Comparison of ENCODE assay signal across 7 mouse cellular contexts in genomic region chr14:45553854-45554253, GRCm38 (mm10). TPM values are rescaled to one million over a fixed set of nuclear protein-coding genes. Genes with fewer than 3 reads are reported as not detected.
DNase-seq lines count a peak whose midpoint lies in the region; ATAC-seq lines count a peak whose summit lies in the region.

No protein-coding gene starts in this region.

- H3K27ac ChIP-seq in forebrain, embryonic 11.5 days (ENCODE audit: low read depth, low read length) = no peak overlapping the region

- H3K4me2 ChIP-seq in forebrain, embryonic 11.5 days (ENCODE audit: low read depth, low read length, severe bottlenecking) = no peak overlapping the region

- no peaks in the 10 kb centered on the region for H3K4me1 ChIP-seq in forebrain, embryonic 11.5 days (replicated peaks; ENCODE audit: control insufficient read depth, insufficient read depth, low read length)

- DNase-seq in left cerebral cortex, postnatal 10 days (ENCODE audit: extremely low spot score in 1 of 2, low spot score in 2 of 2) = peak; percentile 33 to 68
- no peak for DNase-seq in left cerebral cortex, adult 11 months (ENCODE audit: low spot score)
- DNase-seq in gastrocnemius, postnatal 10 days = peak; percentile 71
- DNase-seq in heart, postnatal 25 days (ENCODE audit: low spot score) = peak; percentile 57
- DNase-seq in lung, postnatal 4 days = peak; percentile 47 to 67
- DNase-seq in forebrain, embryonic 11.5 days (ENCODE audit: low spot score) = no peak
- no peak for DNase-seq in spleen, postnatal 10 days (ENCODE audit: low spot score in 2 of 2)

- WGBS in forebrain, embryonic 11.5 days = 88% methylated on average over 2 of the region's 2 CpGs

- H3K36me3 ChIP-seq in forebrain, embryonic 11.5 days (ENCODE audit: control insufficient read depth, insufficient read depth, low read length) = no peaks in the 10 kb centered on the region

- no peak overlapping the region for H3K4me3 ChIP-seq in forebrain, embryonic 11.5 days (ENCODE audit: low read depth, low read length)

- H3K9ac ChIP-seq in forebrain, embryonic 11.5 days (ENCODE audit: low read length) = no peak overlapping the region

- intact Hi-C loops in left cerebral cortex, postnatal 10 days (cut with DNase I) = no loop called here
- intact Hi-C loops in heart, postnatal 25 days (cut with DNase I) = no loop called here

- H3K9me3 ChIP-seq in forebrain, embryonic 11.5 days (ENCODE audit: control insufficient read depth, low read length) = no peaks in the 10 kb centered on the region; the same call in 1 of the 2 replicates

- H3K27me3 ChIP-seq in forebrain, embryonic 11.5 days (ENCODE audit: control insufficient read depth, insufficient read depth, low read length) = no peaks in the 10 kb centered on the region

- ATAC-seq in forebrain, embryonic 11.5 days (replicated peaks; ENCODE audit: low FRiP score) = no peak

RNA-seq across cellular contexts. Expression of gene Fermt2, which starts 23.9 kb away (rescaled TPM):
- 10 to 100 TPM; 78.6 to 81.1 TPM for total RNA-seq in left cerebral cortex, postnatal 10 days (2021)
- 100 to 1,000 TPM; 207 to 241 TPM for total RNA-seq in gastrocnemius, postnatal 10 days (2021)
- total RNA-seq in heart, postnatal 25 days (2021) = 100 to 1,000 TPM; 253 to 256 TPM
- 61.9 and 68.5 TPM in 2 replicates for polyA plus RNA-seq in forebrain, embryonic 11.5 days (2014; fragmentation: Nextera tagmentation; extraction: Ambion mirVana)

Comparison
In these comparisons a context has a peak if more than half of its experiments do, and no peak if none do; other contexts are left out.
1. DNase-seq: peak in left cerebral cortex, postnatal 10 days (2 of 2), gastrocnemius, postnatal 10 days (single experiment), heart, postnatal 25 days (single experiment) and lung, postnatal 4 days (2 of 2); none in left cerebral cortex, adult 11 months (single experiment), forebrain, embryonic 11.5 days (single experiment) and spleen, postnatal 10 days (0 of 2).